Mouse (Mus musculus) 3134 (cell line): Measurements from ENCODE around the gene Fmo2.

Source experiments
- DNase-seq: peaks from one replicate; pipeline ENCODE4 v3.0.0-alpha.2; 2011; ENCODE audit warnings: low spot score; ENCODE audit not compliant: insufficient read length; ENCODE audit errors: extremely low read depth

The Fmo2 gene

GRCm38 (mm10) chr1:162853812-162854482 lies 44.6 kb downstream of the Fmo2 start:
- DNase-seq = no peak

GRCm38 (mm10) chr1:162847554-162847953 lies 51.0 kb downstream of the Fmo2 start:
- no peak for DNase-seq

- no peak for DNase-seq
These were observed 58.3 kb downstream of the Fmo2 start for GRCm38 (mm10) chr1:162840211-162840610.

- no peak for DNase-seq
These were observed 59.5 kb downstream of the Fmo2 start for GRCm38 (mm10) chr1:162838976-162839375.

- DNase-seq = no peak
These were observed 64.2 kb downstream of the Fmo2 start for GRCm38 (mm10) chr1:162834342-162834741.

- DNase-seq = no peak
These were observed 66.0 kb downstream of the Fmo2 start for GRCm38 (mm10) chr1:162832574-162832953.

- no peak for DNase-seq
These were observed 66.5 kb downstream of the Fmo2 start for GRCm38 (mm10) chr1:162831838-162832573.
